Mouse (Mus musculus) spleen, adult 2 months (tissue): ENCODE results near the gene Hs3st2.

Experiments used
- CTCF ChIP-seq: fragments of 200-500 bp; IDR thresholded peaks from 2 replicates; pipeline ENCODE4 v1.5.1; 2011; ENCODE audit warnings: mild to moderate bottlenecking, inconsistent platforms; ENCODE audit not compliant: insufficient read depth, insufficient read length, insufficient replicate concordance; ENCODE audit errors: extremely low read depth
- POLR2A ChIP-seq: fragments of 200-500 bp; IDR thresholded peaks from 2 replicates; pipeline ENCODE4 v1.6.1; 2011; ENCODE audit warnings: low read depth, low read length, inconsistent platforms

DNA sequence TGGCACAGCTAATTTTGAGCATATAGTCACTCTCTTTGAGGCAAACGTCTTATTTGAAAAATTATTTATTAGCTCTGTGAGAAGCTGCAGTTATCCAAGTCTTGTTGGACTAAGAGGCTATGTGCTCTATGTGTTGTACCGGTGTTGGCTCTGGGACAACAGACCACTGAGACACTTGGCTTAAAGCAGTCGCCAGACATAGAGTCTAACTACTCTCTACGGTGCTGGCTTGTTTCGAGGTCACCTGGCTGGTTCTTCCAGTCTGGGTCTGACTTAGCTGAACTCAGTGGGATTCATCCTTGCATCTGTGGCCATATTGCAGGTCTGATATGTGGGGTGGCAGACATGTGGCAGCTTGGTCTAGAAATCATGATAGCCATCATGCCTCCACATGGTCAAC, 72.8 kb downstream of the Hs3st2 start:
- TF ChIP-seq POLR2A, result no peak
- no peak for TF ChIP-seq CTCF
